Mouse (Mus musculus) cerebellum, postnatal 36 days (tissue): ENCODE data around the gene Atf3.

ENCODE experiments used
- DNase-seq, 2 experiments: peaks; one replicate each; pipeline ENCODE4 v3.0.0; 2021 to 2022; ENCODE audit warnings: mixed read lengths in 2 of 2

The Atf3 gene

GRCm38 (mm10) chr1:191217939-191218338, at the start of gene Atf3:
Gene Atf3, minus strand, starts transcription at chr1:191218039.
- no peak for DNase-seq

- no peak for DNase-seq
Observed at GRCm38 (mm10) chr1:191267162-191267561, 49.3 kb upstream of the Atf3 start.

GRCm38 (mm10) chr1:191263471-191263870, 45.6 kb upstream of the Atf3 start:
- no peak for DNase-seq

- no peak for DNase-seq
Observed at GRCm38 (mm10) chr1:191261861-191262260, 44.0 kb upstream of the Atf3 start.

- DNase-seq = peak in 1 of 2 experiments; percentile 18
Observed at GRCm38 (mm10) chr1:191259661-191260060, 41.8 kb upstream of the Atf3 start.

- no peak for DNase-seq
Observed at GRCm38 (mm10) chr1:191259121-191259520, 41.3 kb upstream of the Atf3 start.

- DNase-seq = no peak
Observed at GRCm38 (mm10) chr1:191258521-191258920, 40.7 kb upstream of the Atf3 start.

- no peak for DNase-seq
Observed at GRCm38 (mm10) chr1:191257981-191258380, 40.1 kb upstream of the Atf3 start.

- DNase-seq = no peak
Observed at GRCm38 (mm10) chr1:191257351-191257771, 39.5 kb upstream of the Atf3 start.

- DNase-seq = no peak
Observed at GRCm38 (mm10) chr1:191256566-191257350, 38.9 kb upstream of the Atf3 start.

- no peak for DNase-seq
Observed at GRCm38 (mm10) chr1:191256134-191256533, 38.3 kb upstream of the Atf3 start.

- no peak for DNase-seq
Observed at GRCm38 (mm10) chr1:191254448-191254847, 36.6 kb upstream of the Atf3 start.

- DNase-seq = no peak
Observed at GRCm38 (mm10) chr1:191253636-191254035, 35.8 kb upstream of the Atf3 start.

- DNase-seq = no peak
Observed at GRCm38 (mm10) chr1:191249975-191250374, 32.1 kb upstream of the Atf3 start.

- DNase-seq = no peak
Observed at GRCm38 (mm10) chr1:191248423-191248822, 30.6 kb upstream of the Atf3 start.

GRCm38 (mm10) chr1:191247561-191247960, 29.7 kb upstream of the Atf3 start:
- DNase-seq = no peak

- DNase-seq = no peak
Observed at GRCm38 (mm10) chr1:191243855-191244254, 26.0 kb upstream of the Atf3 start.

GRCm38 (mm10) chr1:191242065-191242698, 24.3 kb upstream of the Atf3 start:
- DNase-seq = no peak

- DNase-seq = no peak
Observed at GRCm38 (mm10) chr1:191241574-191241973, 23.7 kb upstream of the Atf3 start.

- DNase-seq = no peak
Observed at GRCm38 (mm10) chr1:191239602-191240001, 21.8 kb upstream of the Atf3 start.

GRCm38 (mm10) chr1:191235788-191236542, 18.1 kb upstream of the Atf3 start:
- DNase-seq = no peak

- no peak for DNase-seq
Observed at GRCm38 (mm10) chr1:191234837-191235236, 17.0 kb upstream of the Atf3 start.

- DNase-seq = no peak
Observed at GRCm38 (mm10) chr1:191230355-191230931, 12.6 kb upstream of the Atf3 start.
